Mouse (Mus musculus) retina, postnatal 7 days (tissue): ENCODE data around the gene Icam5.
A peak's percentile ranks its signal among the peaks of the same experiment; 100 is the strongest.
"Not testable (repeated sequence)": the region's sequence is repeated elsewhere in the genome, so short reads cannot be mapped to it uniquely, and the experiment has no call there.

ENCODE experiments used
- DNase-seq: peaks from one replicate; pipeline ENCODE4 v3.0.0-alpha.2; 2012; ENCODE audit warnings: low read depth, low spot score

Gene Icam5

DNA sequence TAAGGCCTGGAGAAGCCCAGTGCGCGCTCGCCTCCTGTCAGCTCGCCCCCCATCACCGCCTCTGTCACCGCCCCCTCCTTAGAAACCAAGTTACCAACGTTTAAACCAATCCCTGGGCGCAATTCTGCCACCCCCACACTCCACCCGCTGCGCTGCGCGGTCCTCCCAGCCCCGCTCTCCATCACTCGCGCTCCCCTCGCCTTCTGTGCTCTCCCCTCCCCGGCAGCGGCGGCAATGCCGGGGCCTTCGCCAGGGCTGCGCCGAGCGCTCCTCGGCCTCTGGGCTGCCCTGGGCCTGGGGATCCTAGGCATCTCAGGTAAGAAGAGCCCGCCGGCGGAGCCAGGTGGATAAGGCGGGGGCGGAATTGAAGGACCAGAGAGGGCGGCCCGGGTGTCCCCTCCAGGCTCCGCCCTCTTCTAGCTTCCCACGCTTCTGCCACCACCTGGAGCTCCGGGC lies at the start of gene Icam5:
Gene Icam5, plus strand, starts transcription at position 178 of the 456 bp plus-strand sequence.
- DNase-seq: no peak

DNA sequence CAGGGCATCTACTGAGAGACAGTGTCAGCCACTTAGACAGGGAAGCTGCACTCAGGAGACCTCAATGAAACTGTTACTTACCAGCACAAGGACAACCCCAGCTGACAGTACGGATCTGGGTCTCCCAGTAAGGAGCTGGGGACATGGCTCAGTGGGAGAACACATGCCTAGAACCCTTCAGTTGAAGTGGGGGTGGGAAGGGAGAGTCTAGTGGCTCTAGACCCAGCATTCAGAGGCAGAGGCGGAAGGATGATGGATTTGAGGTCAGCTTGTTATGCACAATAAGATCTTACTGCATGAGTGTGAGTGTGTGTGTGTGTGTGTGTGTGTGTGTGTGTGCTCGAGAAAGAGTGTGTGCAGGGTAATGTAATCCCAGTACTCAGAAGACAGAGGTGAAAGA lies 49.7 kb upstream of the Icam5 start:
- DNase-seq: no peak

GRCm38 (mm10) chr9:20983169-20983568 lies 48.7 kb upstream of the Icam5 start:
- no peak for DNase-seq

DNA sequence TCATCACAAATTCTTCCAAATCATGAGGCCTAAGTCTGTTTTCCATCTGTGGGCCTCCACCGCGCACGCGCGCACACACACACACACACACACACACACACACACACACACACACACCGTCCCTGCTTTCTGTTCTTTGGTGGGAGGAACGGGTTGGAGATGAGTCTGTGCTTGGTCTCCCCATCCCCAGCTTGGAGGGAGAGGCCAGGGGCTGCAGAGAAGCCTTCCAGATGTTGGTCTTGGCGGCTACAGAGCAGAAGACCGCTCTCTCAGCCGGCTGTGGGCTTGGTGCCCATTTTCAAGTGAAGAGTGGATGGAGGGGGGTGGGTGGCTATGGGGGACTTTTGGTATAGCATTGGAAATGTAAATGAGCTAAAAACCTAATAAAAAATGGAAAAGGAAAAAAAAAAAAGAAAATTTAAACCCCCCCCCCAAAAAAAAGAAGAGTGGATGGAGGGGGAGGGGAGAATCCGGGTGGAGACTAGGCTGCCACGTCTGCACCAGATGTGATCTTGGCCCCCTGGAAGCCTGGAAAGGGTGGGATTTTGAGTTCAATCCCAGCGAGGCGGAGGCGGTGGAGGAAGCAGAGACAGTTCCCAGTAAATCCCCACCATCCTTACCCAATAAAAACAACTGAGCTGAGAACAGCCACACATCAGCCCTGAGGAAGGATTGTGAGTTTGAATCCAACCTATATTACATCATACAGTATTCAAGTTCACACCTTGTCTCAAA lies 44.8 kb upstream of the Icam5 start:
- DNase-seq: no peak

- no peak for DNase-seq
Observed at GRCm38 (mm10) chr9:20987953-20988352, 43.9 kb upstream of the Icam5 start.

DNA sequence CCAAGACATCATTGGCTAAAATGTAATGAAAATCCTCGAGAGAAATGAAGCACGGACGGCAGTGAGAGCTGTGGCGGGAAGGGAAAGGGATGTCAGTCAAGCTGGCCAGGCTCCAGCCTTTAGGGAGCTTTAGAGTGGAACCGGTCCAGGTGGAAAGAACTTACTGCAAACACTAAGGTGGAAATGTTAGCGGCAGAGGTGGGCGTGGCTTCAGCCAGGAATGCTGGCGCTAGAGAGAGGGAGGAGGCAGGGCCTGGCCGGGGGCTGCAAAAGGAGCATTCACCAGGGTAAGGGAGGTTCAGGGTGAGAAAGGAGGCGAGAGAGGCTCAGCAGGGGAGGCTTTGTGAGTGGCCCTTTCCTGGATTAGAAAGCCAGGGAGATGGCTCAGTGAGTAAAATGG lies 41.0 kb upstream of the Icam5 start:
- no peak for DNase-seq

DNA sequence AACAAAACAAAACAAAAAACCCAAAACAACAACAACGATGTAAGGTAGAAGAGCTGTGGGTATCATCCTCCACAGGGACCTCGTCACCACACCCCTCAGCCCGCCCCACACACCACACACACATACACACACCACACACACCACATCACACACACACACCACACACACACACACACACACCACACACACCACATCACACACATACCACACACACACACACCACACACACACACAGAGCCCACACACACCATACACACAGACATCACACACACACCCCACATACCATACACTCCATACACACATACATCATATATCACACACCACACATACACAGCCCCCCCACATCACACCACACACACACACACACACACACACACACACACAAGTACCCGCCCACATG lies 40.3 kb upstream of the Icam5 start:
- DNase-seq: no peak

- no peak for DNase-seq
Observed at GRCm38 (mm10) chr9:20993165-20993898, 38.5 kb upstream of the Icam5 start.

DNA sequence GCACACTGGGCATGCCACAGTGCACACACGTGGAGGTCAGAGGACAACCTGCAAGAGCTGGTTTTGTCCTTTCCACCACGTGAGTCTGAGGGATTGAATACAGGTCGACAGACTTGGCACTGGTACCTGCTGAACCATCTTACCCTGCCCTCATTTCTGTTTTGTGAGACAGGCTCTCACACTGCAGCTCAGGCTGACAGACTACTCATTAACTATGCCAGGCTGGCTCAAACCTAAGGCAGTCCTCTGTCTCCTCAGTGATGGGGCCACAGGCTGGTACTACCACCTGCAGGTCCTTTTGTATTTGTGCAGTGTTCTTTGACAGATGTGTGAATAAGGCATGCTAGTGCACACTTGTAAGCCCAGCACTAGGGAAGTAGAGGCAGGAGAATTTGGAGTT lies 36.8 kb upstream of the Icam5 start:
- DNase-seq: no peak

DNA sequence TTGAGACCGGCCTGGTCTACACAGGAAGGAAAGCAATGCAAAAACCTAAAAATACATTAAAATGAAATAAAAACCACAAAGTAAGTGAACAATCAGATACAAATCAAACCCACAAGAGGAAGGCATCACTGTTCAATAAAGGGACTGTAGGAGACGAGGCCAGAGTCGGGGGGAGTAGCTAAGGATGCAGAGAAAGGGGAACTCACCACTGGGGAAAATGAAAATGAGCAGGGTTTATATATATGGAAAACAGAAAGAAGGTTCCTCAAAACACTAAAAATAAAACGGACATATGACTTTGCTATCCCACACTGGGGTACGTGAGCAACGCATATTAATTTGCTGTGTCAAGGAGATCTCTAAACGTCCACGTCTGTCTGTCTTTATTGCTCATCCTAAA lies 34.8 kb upstream of the Icam5 start:
- DNase-seq: no peak

- DNase-seq: not testable (repeated sequence)
Observed at GRCm38 (mm10) chr9:20998337-20998736, 33.5 kb upstream of the Icam5 start.

GRCm38 (mm10) chr9:21000811-21001210 lies 31.1 kb upstream of the Icam5 start:
- no peak for DNase-seq

GRCm38 (mm10) chr9:21001651-21002200 lies 30.1 kb upstream of the Icam5 start:
- no peak for DNase-seq

- no peak for DNase-seq
Observed at GRCm38 (mm10) chr9:21002270-21002626, 29.6 kb upstream of the Icam5 start.

- DNase-seq: peak; percentile 82
Observed at GRCm38 (mm10) chr9:21002627-21003551, 29.0 kb upstream of the Icam5 start, which contains the start of gene Mrpl4. Gene Mrpl4, plus strand, starts transcription at chr9:21002738.

- no peak for DNase-seq
Observed at GRCm38 (mm10) chr9:21007313-21007952, 24.4 kb upstream of the Icam5 start.

DNA sequence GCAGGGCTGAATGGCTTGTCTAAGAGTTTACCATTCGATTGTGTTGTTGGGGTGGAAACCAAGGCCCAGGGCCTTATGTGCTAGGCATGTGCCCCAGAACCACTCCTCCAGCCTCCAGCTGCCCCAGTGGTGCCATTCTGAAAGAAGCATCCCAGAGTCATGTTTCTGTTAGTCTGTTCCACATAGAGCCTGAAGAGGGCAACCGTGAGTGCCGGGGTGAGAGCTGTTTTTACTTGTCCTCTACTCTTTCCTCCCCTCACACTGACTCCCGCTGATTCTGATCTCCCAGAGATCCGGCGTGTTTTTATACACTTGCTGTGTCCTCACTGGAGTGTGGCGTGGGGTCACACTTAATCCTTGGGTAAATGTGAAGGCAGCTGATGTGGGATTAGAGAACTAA lies 23.9 kb upstream of the Icam5 start:
- no peak for DNase-seq

DNA sequence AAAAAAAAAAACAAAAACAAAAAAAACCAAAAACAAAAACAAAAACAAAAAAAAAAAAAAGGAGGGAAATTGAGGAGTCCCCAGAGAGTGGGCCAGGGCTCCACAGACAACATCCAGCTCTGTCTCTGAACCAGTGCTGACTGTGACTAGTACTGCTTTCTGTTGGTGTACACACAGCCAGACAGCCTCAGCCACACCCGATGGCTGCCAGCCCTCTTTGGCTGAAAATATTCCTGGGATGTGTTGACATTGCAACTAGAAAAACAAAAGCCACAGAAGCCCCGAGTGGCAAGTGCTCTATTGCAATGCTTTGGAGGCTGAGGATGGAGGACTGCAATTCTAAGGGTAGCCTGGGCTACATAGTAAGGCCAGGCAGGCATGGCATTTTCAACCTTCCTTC lies 21.5 kb upstream of the Icam5 start:
- DNase-seq: no peak

DNA sequence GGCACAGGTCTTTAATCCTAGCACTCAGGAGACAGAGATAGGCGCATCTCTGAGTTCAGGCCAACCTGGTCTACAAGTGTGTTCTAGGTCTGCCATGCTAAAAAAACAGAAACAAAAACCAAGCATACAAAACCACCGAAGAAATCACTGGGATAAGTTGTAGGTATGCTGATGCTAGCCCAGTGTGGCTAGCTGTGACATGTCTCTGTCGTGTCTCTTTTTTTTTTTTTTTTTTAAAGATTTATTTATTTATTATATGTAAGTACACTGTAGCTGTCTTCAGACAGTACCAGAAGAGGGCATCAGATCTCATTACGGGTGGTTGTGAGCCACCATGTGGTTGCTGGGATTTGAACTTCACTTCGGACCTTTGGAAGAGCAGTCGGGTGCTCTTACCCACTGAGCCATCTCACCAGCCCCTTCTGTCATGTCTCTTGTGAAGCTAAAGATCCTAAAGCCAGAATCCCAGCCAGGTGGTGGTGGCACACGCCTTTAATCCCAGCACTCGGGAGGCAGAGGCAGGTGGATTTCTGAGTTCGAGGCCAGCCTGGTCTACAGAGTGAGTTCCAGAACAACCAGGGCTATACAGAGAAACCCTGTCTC lies 20.8 kb upstream of the Icam5 start:
- DNase-seq: not testable (repeated sequence)

DNA sequence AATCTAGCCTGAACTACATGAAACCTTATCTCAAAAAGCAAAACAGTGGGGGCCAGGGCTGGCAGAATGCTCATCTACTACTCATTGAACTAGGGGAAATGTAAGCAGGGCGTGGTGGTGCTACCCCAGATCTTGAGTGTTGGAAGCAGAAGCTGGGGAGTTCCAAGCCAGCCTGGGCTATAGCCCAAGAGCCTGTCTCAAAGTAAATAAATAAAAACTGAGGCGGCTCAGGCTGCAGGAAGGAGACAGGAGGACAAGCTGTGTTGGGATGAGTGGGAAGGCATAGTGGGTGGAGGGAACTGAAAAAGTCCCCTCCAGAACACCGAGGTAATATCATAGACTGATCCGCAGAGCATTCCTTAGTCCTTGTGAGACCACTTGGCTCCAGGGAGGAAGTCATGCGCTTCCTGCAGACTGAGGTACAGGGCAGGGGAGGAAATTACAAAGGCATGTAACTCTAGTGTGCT lies 20.0 kb upstream of the Icam5 start:
- no peak for DNase-seq

DNA sequence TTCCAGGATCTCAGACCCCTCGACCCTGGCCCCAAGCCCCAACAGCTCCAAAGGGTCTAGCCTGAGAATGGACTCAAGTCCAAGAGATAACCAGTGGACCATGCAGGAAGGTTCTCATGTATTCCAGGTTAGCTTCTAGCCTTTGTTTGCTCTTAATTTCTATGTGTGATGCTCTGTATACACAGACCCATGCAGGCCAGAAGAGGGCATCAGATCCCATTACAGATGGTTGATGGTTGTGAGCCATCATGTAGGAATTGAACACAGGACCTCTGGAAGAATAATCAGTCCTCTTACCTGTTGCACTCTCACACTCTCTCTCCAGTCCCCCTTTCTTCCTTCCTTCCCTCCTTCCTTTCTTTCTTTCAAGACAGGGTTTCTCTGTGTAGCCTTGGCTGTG lies 19.5 kb upstream of the Icam5 start:
- no peak for DNase-seq
